Mouse (Mus musculus) bone marrow macrophage, adult 2 months (primary cell): ENCODE results near the gene Clic3.

Experiments
- CTCF ChIP-seq: IDR thresholded peaks from 2 replicates; pipeline ENCODE4 v1.5.1; 2012; ENCODE audit warnings: low read depth, mild to moderate bottlenecking, low read length, moderate library complexity
- POLR2A ChIP-seq: IDR thresholded peaks from 2 replicates; pipeline ENCODE4 v1.6.1; 2012; ENCODE audit warnings: mild to moderate bottlenecking, low read depth, low read length, borderline replicate concordance

DNA sequence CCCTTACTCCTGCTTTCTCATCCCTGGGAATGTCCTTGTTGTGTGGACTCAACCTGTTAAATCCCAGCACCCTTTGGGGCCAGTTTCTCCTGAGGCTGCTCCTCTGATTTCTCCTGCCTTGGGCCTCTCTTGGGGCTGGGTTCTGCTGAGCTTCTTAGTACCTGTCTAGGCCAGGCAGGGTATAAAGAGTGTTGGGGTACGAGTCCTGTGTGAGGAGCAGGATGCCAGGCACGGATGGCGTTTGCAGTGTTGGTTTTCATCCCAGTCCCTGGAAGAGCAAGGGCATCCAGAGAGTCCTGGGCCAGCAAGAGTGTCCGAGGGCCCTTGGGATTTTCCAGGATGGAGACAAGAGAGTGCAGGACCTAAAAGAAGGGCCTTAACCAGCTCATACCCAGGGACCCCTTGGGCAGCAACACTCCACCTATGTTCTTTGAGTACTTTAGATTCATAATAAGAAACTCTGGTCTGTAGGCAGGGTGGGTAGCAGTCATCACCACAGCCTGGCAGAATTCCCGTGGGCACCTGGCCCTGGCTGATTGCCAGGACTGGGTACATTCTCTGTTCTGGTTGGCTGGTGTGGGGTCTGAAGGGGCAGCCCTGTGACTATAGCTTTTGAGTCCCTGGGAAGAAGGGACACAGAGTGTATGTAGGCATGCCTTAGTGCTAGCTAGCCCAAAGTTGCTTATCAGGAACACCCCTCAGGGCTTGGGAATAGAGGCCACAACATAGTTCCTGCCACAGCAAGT, 27.0 kb upstream of the Clic3 start:
- TF ChIP-seq POLR2A (no peak), CTCF (no peak)
